Mouse (Mus musculus): ENCODE measurements around the gene Il1f10. TPM values are rescaled to one million over a fixed set of nuclear protein-coding genes. Genes with fewer than 3 reads are reported as not detected.

Il1f10 gene
- total RNA-seq (2021) = not detected
- long read RNA-seq, experiment 1 = 0 reads
- long read RNA-seq, experiment 2 = 0 reads

DNA sequence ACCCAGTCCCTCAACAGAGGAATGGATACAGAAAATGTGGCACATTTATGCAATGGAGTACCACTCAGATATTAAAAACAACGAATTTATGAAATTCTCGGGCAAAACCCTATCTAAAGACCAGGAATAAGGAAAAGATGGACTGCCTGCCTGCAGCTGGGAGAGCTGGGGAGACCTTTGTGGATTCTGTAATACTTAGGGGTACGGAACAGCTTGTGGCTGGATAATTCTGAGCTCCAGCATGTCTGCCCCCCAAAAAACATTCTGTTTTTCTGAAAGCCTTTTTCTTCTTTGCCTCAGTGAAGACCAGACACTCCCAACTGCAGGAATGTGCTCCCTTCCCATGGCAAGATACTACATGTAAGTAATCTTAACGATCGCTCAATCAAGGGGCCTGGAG is at the start of gene Il1f10:
Il1f10 (plus strand) TSS at position 301 of the 400 bp plus-strand sequence.
- DNase-seq = no peak
- intact Hi-C loops (cut with DNase I) = loop anchor here (10.0 kb wide), 1 partner anchor 464 kb away; no protein-coding TSS in a partner anchor

DNA sequence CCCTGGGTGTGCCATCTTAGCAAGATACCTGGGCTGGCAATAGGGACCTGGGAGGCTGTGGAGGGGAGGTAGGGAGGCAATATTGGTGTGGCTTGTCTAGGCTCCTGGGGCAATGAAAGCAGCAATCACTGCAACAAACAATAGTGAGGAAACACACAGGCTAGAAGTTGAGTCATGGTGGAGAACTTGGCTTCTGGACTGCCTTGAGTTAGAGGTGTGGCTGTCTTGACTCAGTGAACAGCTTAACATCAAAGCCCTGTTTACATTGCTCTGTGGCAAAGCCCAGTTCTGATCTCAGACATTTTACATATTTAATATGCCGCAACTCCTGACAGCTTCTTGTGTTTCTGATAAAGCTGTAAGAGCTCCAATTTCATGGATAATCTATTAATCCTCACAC is 23.5 kb upstream of the Il1f10 start:
- intact Hi-C loops (cut with DNase I) = no loop called here
- no peak for DNase-seq

DNA sequence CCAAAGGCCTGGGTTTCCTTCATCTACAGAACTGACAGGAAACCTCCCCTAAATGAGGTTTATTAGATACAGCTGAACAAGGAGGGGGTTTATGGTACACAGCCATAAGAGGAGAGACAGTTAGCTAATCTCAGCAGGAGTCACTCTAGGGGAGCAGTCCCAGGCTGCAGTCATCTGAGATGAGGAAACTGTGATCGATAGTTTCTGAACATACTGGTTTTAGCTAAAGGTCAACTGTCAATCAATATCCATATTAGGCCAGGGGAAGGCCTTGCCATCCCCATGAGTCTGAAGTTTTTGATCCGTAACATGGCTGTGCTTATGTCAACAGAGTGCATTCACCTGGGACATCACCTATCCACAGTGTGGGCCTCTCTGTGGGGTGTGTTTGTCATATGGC is 17.4 kb upstream of the Il1f10 start:
- DNase-seq = no peak
- intact Hi-C loops (cut with DNase I) = no loop called here

DNA sequence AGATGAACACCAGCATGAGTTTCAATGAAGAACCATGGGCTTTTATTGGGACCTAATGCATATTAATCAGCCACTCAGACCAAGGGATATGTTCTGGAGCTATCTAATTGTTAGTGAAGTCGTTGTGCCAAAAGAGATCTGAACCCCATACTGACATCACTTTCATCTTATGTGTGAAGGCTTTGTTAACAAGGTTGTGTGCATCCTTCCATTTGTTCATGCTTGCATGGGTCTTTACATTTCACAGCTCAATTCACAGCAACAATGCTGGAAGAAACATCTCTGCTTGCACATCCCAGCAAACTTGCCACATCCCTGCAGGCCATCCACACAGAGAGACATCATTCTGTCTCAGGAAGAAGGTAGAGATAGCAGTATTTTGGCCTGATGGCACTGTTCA is 15.8 kb upstream of the Il1f10 start:
- no peak for DNase-seq
- intact Hi-C loops (cut with DNase I) = no loop called here

DNA sequence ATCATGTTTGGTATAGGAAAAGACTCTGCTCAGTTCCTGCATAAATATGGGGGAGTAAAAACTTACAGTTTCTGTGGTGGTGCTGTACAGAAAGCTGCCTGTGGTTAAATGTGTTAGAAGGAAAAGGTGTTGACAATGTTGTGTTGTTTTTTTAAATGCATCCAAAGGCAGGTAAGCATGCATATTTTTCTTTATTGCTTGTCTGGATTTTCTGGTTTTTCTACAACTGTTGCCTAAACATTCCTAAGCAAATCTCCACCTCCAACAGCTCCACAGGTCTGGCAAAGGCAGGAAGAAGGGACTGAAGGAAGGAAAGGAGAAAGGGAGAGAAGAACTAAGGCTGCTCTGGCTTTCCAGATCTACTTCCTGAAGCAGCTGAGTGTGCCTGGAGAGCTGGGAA is 14.3 kb upstream of the Il1f10 start, which contains the start of gene Il1f5:
Il1f5 (plus strand) TSS at position 301 of the 400 bp plus-strand sequence.
- intact Hi-C loops (cut with DNase I) = no loop called here
- DNase-seq = no peak

DNA sequence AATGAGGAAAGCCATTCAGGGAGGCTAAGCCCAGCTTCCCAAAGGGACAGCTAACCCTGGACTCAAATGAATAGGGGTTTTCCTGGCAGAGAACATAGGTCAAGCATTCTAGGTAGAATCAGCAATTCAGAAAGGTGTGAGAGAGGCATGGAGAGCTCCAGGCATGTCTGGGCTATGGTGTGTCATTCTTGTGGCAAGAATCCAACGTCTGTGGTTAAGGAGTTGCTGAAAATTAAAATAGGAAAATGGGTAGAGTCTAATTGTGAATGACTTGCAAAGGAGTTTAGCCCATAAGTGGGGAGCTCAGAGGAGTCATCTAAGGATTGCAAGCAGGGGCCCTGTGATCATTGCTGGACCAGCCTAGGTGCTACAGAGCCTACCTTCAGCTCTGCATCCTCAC is 3.6 kb downstream of the Il1f10 start:
- intact Hi-C loops (cut with DNase I) = loop anchor here (5.0 to 10.0 kb wide), 2 partner anchors 273 to 460 kb away; no protein-coding TSS in a partner anchor

DNA sequence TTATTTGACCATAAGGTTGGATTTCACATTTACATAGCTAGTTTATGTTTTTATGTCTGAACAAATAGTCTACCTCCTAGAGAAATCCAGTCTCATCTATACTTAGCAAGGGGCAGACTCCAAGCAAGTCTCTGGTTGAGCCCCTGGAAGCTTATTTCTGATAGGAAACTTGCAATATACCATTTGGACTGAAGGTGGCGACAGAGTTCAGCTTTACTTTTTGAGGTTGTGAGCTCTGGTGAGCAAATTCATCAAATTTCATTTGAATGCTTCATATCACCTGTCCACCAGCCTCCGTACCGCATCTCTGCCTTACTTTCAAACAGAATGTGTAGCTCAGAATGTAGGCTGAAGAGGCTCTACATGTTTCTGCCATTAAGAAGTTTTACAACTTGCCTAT is 5.8 kb downstream of the Il1f10 start:
- DNase-seq = peak; percentile 25 to 64
- intact Hi-C loops (cut with DNase I) = loop anchor here (1.0 to 10.0 kb wide), 3 partner anchors 108 to 458 kb away; no protein-coding TSS in a partner anchor

More for the DNA sequence above, 3.6 kb downstream of the Il1f10 start:
- no peak for DNase-seq

DNA sequence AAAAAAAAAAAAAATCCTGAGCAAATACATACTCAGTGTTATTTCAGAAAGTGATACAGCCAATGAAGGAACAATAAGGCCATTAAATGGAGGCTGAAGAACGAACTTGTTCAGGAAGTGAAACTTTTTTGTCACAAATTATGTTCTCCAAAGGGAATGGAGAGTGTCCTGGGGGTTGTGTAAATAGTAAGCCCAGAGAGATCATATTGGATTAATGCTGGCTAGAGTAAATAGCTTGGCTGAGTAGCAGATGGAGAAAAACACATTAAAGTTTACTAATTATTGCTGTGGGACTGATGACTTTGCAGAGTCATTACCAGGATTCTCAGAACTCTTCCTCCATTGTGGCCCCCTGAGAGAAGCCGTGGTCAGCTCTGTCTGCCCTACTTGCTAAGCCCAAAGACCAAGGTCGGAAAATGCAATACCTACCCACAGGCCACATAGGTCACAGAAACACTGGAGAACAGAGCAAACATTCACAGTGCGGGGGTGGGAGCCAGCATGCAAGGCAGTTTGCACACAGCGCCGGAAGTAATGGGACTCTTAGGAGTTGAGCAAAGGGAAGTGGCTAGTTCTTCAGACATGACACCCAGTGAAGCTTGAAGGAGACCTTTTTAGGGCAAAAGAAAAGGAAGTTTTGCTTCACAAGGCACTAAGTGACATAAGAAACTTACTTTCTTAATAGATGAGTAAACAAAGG is 20.5 kb downstream of the Il1f10 start:
- intact Hi-C loops (cut with DNase I) = no loop called here
- DNase-seq = no peak

DNA sequence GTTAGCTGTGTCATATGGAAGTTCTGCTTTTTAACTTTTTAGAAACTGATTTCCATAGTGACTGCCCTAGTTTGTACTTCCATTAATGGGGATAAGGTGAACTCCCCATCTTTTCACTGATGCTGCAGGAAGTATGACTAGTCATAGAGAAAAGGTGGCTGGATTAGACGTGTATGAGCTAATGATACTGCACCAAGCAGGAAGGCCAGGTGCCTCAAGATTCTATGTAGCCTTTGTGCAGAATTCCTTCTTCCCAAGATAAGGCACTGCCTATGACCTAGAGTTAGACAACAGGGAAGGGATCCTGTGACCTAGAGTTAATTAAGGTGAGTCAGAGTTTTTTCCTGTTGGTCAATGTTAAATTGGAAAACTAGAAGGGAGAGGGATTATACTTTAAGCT is 25.9 kb downstream of the Il1f10 start:
- intact Hi-C loops (cut with DNase I) = no loop called here
- DNase-seq = no peak

DNA sequence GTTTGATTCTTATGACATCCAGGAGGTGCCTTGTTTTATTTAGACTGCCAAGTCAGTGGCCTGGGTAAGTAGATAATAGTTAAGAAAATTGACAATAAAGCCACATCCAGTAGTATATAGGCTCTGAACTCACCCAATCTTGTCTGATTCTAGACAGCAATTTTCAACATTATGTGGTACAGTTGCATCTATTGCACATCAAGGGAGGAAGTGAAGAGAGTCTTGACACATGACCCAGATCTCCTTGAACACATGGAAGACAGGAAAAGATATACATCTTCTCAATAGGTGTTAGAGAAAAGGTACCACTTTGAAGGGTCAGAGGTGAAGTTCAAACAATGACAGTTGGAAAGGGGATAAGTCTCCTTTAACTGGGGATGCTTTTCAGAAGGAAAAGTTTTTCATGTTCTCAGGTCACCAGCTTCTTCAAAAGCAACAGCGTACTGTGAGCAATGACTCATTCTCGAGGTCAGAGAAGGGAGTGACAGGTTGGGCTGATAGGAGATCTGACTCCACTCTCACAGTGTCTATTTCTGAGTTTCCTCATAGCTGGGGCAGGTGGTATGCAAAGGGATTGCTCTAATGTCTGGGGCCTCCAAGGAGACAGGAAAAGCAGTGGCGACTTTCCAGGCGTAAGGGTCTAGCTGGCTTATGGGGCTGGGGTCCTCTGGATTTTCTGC is 27.1 kb downstream of the Il1f10 start:
- no peak for DNase-seq
- intact Hi-C loops (cut with DNase I) = no loop called here

DNA sequence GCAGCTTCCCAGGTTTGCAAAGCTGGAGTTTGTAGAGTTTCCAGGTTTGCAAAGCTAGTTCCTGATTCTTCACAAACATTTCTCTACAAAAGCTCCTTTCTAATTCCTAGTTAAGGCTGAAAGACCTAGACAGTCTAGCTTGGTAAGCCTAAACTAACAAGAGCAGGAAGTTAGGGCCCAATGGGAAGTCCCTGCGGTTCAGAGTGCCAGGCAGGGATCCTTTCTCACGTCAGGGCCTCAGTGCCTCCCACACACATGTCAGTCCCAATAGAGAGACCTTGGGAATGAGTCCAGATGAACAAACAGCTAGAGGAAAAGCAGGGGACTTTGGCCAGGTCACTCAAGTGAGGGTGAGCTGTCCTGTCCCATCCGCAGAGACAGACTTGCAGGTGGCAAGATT is 44.3 kb downstream of the Il1f10 start:
- intact Hi-C loops (cut with DNase I) = no loop called here
- DNase-seq = no peak

DNA sequence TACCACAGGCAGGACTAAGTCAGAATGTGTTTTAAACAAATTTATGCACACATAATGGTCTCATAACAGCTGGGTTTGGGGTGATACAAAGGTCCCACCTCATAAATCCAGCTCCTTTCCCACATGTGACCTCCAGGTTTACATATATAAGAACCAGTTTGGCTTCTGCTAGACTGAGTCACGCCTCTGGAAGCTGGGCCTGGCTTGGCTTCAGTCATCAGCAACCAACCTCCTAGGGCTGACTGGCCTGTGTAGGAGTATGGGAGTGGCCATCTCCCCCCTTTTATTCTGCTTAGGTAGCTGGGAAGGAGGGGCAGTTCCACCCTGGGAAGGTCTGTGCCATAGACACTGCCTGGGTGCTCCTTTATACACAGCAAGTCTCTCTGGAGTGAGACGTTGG is 45.5 kb downstream of the Il1f10 start, which contains the start of gene Il1rn:
Il1rn (plus strand) TSS at position 309 of the 400 bp plus-strand sequence.
- intact Hi-C loops (cut with DNase I) = no loop called here

DNA sequence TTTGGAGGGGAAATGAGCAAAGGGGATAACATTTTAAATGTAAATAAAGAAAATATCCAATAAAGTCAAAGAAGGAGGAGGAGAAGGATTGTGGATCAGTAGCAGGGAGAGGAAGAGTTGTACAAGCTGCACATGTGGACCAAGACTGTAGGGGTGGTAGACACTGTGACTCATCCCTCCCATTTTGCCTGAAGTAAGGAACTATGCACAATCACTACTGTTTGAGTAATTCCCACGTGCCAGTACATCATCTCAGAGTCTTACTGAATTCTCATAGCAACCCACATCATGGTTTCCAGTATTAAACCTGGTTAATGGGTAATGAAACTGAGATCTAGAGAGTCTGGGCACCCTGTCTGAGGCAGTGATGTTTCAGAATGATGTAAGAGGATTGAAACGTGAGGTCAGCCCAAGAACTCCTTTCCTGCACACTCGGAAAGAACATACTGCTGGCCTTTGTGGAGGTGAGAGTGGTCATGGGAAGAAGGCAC is 50.4 kb downstream of the Il1f10 start:
- no peak for DNase-seq
- intact Hi-C loops (cut with DNase I) = no loop called here

More for the DNA sequence above, 45.5 kb downstream of the Il1f10 start, which contains the start of gene Il1rn:
- no peak for DNase-seq

Other genes with a start within 250 kb of the Il1f10 start
- gene Hnmt, start 241.8 kb upstream of the Il1f10 start, total RNA-seq (2021) = 10 to 100 TPM; 12.0 to 14.0 TPM
- gene Tbpl2, start 194.6 kb upstream of the Il1f10 start, total RNA-seq (2021) = not detected
- gene Il1f8, start 138.0 kb upstream of the Il1f10 start, total RNA-seq (2021) = not detected
- gene Il1f9, start 104.7 kb upstream of the Il1f10 start, total RNA-seq (2021) = not detected
- not detected for gene Il1f6, start 75.8 kb upstream of the Il1f10 start, total RNA-seq (2021)
- gene Il1f5, start 14.2 kb upstream of the Il1f10 start, total RNA-seq (2021) = not detected
- under 1 TPM in 1 of 2 experiments, not detected in 1; 0.22 TPM for gene Il1rn, start 45.7 kb downstream of the Il1f10 start, total RNA-seq (2021)
- 1 to 10 TPM in 1 of 2 experiments, under 1 TPM in 1; 0.65 to 2.7 TPM for gene Psd4, start 76.4 kb downstream of the Il1f10 start, total RNA-seq (2021)
- not detected for gene Pax8, start 184.4 kb downstream of the Il1f10 start, total RNA-seq (2021)